Mouse (Mus musculus) B cell, adult 62 days (primary cell): Measurements from ENCODE around the gene Olfr740. TPM values are rescaled to one million over a fixed set of nuclear protein-coding genes. Genes with fewer than 3 reads are reported as not detected.

ENCODE experiments used
- total RNA-seq: library from RNA; stranded (reverse); gene quantifications from 4 replicates; pipeline ENCODE4 v1.2.4, GENCODE M21; 2023

Olfr740 gene
- total RNA-seq: not detected in 4 replicates

GRCm38 (mm10) chr14:50445245-50445644, at the start of gene Olfr740:
Olfr740 (plus strand) TSS chr14:50445545.

GRCm38 (mm10) chr14:50407268-50407667, 38.1 kb upstream of the Olfr740 start, which contains the start of gene Olfr738:
Olfr738 (plus strand) TSS chr14:50407568.

GRCm38 (mm10) chr14:50418326-50418725, 27.0 kb upstream of the Olfr740 start, which contains the start of gene Olfr739:
Olfr739 (plus strand) TSS chr14:50418626.

GRCm38 (mm10) chr14:50472438-50472837, 27.1 kb downstream of the Olfr740 start, which contains the start of gene Olfr741:
Olfr741 (plus strand) TSS chr14:50472738.

GRCm38 (mm10) chr14:50503300-50503699, 58.0 kb downstream of the Olfr740 start, which contains the start of gene Olfr742:
Olfr742 (plus strand) TSS chr14:50503600.

Other genes starting within 250 kb of the Olfr740 start
- gene Olfr731, start 203.7 kb upstream of the Olfr740 start, total RNA-seq: not detected in 4 replicates
- not detected in 4 replicates for gene Olfr732, start 161.3 kb upstream of the Olfr740 start, total RNA-seq
- not detected in 4 replicates for gene Olfr733, start 144.0 kb upstream of the Olfr740 start, total RNA-seq
- gene Olfr734, start 118.8 kb upstream of the Olfr740 start, total RNA-seq: not detected in 4 replicates
- gene Olfr735, start 96.7 kb upstream of the Olfr740 start, total RNA-seq: 0.13 TPM in 1 of 4 replicates, not detected in the others
- not detected in 4 replicates for gene Tlr11, start 87.6 kb upstream of the Olfr740 start, total RNA-seq
- gene Olfr736, start 64.4 kb upstream of the Olfr740 start, total RNA-seq: not detected in 4 replicates
- not detected in 4 replicates for gene Olfr738, start 38.0 kb upstream of the Olfr740 start, total RNA-seq
- gene Olfr739, start 26.9 kb upstream of the Olfr740 start, total RNA-seq: not detected in 4 replicates
- not detected in 4 replicates for gene Olfr741, start 27.2 kb downstream of the Olfr740 start, total RNA-seq
- gene Olfr742, start 58.1 kb downstream of the Olfr740 start, total RNA-seq: not detected in 4 replicates
- gene Olfr743, start 76.3 kb downstream of the Olfr740 start, total RNA-seq: not detected in 4 replicates
- gene Olfr744, start 169.3 kb downstream of the Olfr740 start, total RNA-seq: not detected in 4 replicates
- not detected in 4 replicates for gene Olfr745, start 193.8 kb downstream of the Olfr740 start, total RNA-seq
- not detected in 4 replicates for gene Olfr746, start 201.5 kb downstream of the Olfr740 start, total RNA-seq
- gene Olfr747, start 247.7 kb downstream of the Olfr740 start, total RNA-seq: not detected in 4 replicates